Mouse (Mus musculus) cerebellum, adult 9-11 months (tissue): ENCODE data around the gene Cblb.
A peak's percentile ranks its signal among the peaks of the same experiment; 100 is the strongest.

Source experiments
- DNase-seq: peaks from one replicate; pipeline ENCODE4 v3.0.0; 2022

The Cblb gene

GRCm38 (mm10) chr16:52135689-52136390, 104.8 kb downstream of the Cblb start:
- DNase-seq, result no peak

GRCm38 (mm10) chr16:52143101-52143500, 112.1 kb downstream of the Cblb start:
- DNase-seq, result no peak

- DNase-seq, result no peak
These were observed 112.8 kb downstream of the Cblb start for GRCm38 (mm10) chr16:52143818-52144217.

- DNase-seq, result no peak
These were observed 113.8 kb downstream of the Cblb start for GRCm38 (mm10) chr16:52144792-52145191.

GRCm38 (mm10) chr16:52145552-52145951, 114.5 kb downstream of the Cblb start:
- DNase-seq, result no peak

GRCm38 (mm10) chr16:52146976-52147696, 116.1 kb downstream of the Cblb start:
- DNase-seq, result no peak

GRCm38 (mm10) chr16:52148041-52148440, 117.0 kb downstream of the Cblb start:
- DNase-seq, result no peak

GRCm38 (mm10) chr16:52149135-52149769, 118.2 kb downstream of the Cblb start:
- DNase-seq, result no peak

- DNase-seq, result no peak
These were observed 124.1 kb downstream of the Cblb start for GRCm38 (mm10) chr16:52155030-52155696.

- no peak for DNase-seq
These were observed 129.0 kb downstream of the Cblb start for GRCm38 (mm10) chr16:52159958-52160504.

GRCm38 (mm10) chr16:52164246-52164645, 133.2 kb downstream of the Cblb start:
- no peak for DNase-seq

GRCm38 (mm10) chr16:52173253-52173652, 142.2 kb downstream of the Cblb start:
- peak; percentile 34 for DNase-seq

- no peak for DNase-seq
These were observed 148.8 kb downstream of the Cblb start for GRCm38 (mm10) chr16:52179839-52180238.

GRCm38 (mm10) chr16:52182057-52182456, 151.0 kb downstream of the Cblb start:
- DNase-seq, result no peak

- DNase-seq, result no peak
These were observed 153.3 kb downstream of the Cblb start for GRCm38 (mm10) chr16:52184350-52184749.

- DNase-seq, result no peak
These were observed 155.7 kb downstream of the Cblb start for GRCm38 (mm10) chr16:52186731-52187130.

GRCm38 (mm10) chr16:52189103-52189502, 158.1 kb downstream of the Cblb start:
- no peak for DNase-seq

GRCm38 (mm10) chr16:52190714-52191113, 159.7 kb downstream of the Cblb start:
- no peak for DNase-seq

- DNase-seq, result peak; percentile 65
These were observed 163.0 kb downstream of the Cblb start for GRCm38 (mm10) chr16:52194040-52194439.

GRCm38 (mm10) chr16:52194866-52195265, 163.8 kb downstream of the Cblb start:
- no peak for DNase-seq

GRCm38 (mm10) chr16:52200107-52200506, 169.1 kb downstream of the Cblb start:
- no peak for DNase-seq

- DNase-seq, result no peak
These were observed 180.0 kb downstream of the Cblb start for GRCm38 (mm10) chr16:52210844-52211606.
